ENCODE assay signal across 20 mouse cellular contexts in genomic region chr5:131876569-131876968, GRCm38 (mm10).
DNase-seq lines count a peak whose midpoint lies in the region.
"Had no signal": no experiment of that assay in that cellular context is flagged by ENCODE, and none has a peak within 500 bp of the region (broad histone marks: within the 10 kb centered on the region; RNA-seq: fewer than 3 reads in every experiment).

No protein-coding gene starts in this region.

- peak; percentile 11 for DNase-seq in gastrocnemius, adult 18-20 months (ENCODE audit: low spot score)
- no peak for DNase-seq in gastrocnemius, postnatal 10 days
- peak; percentile 30 for DNase-seq in lung, postnatal 36 days
- no peak for DNase-seq in lung, postnatal 4 days
- DNase-seq in adrenal gland, postnatal 36 days, result peak; percentile 58 to 77
- peak; percentile 18 for DNase-seq in skeletal muscle tissue, adult 2 months (ENCODE audit: low read depth, low spot score)
- DNase-seq in cerebellum, postnatal 36 days, result no peak
- DNase-seq in cerebellum, adult 9-10 months, result no peak
- DNase-seq: cerebellum, adult 11-12 months; cerebellum, postnatal 14 days; embryo, embryonic 11 days; gastrocnemius, postnatal 25 days; heart, adult 2 months; heart, postnatal 36 days; kidney, adult 8-10 months; kidney, postnatal 14 days; lung, embryonic 14.5 days; retina, postnatal 1 day; right cerebral cortex, postnatal 25 days; thymus, postnatal 25 days had no signal

Comparison
In these comparisons a context has a peak if more than half of its experiments do, and no peak if none do; other contexts are left out.
1. DNase-seq: peak in gastrocnemius, adult 18-20 months (single experiment), lung, postnatal 36 days (single experiment), adrenal gland, postnatal 36 days (2 of 2) and skeletal muscle tissue, adult 2 months (single experiment); none in gastrocnemius, postnatal 10 days (single experiment), lung, postnatal 4 days (0 of 2), cerebellum, postnatal 36 days (0 of 2) and cerebellum, adult 9-10 months (single experiment).